Mouse (Mus musculus) left cerebral cortex, postnatal 25 days (tissue): ENCODE measurements around the gene Rasgef1b. TPM values are rescaled to one million over a fixed set of nuclear protein-coding genes. Genes with fewer than 3 reads are reported as not detected.
"Not testable (repeated sequence)": the region's sequence is repeated elsewhere in the genome, so short reads cannot be mapped to it uniquely, and the experiment has no call there.

Source experiments
- DNase-seq, 2 experiments: peaks; one replicate each; pipeline ENCODE4 v3.0.0; 2022; ENCODE audit warnings: low spot score in 2 of 2, mixed read lengths in 1 of 2
- intact Hi-C: fragments of 180-260 bp; cut with DNase I; formaldehyde crosslinking; loops from one replicate; pipeline ENCODE4 v1.15.1; 2025
- total RNA-seq, 2 experiments: library from RNA; stranded (reverse); gene quantifications; 2 replicates each; pipeline ENCODE4 v1.2.3; 2021

The Rasgef1b gene
- total RNA-seq, 2 experiments from 2014 or later = 73.1 to 92.6 TPM

GRCm38 (mm10) chr5:99223869-99224498 is 504.9 kb downstream of the Rasgef1b start:
- intact Hi-C loops = loop anchor here (10.0 kb wide), 1 partner anchor 751 kb away; the partner anchor contains the start of genes 4930524J08Rik and Hnrnpd
- DNase-seq = no peak

GRCm38 (mm10) chr5:99218385-99218784 is 510.5 kb downstream of the Rasgef1b start:
- peak; percentile 38 to 75 for DNase-seq
- intact Hi-C loops = no loop called here

GRCm38 (mm10) chr5:99216588-99217152 is 512.2 kb downstream of the Rasgef1b start:
- intact Hi-C loops = not testable (repeated sequence)

GRCm38 (mm10) chr5:99215207-99216157 is 513.4 kb downstream of the Rasgef1b start:
- DNase-seq = no peak
- intact Hi-C loops = no loop called here

More at GRCm38 (mm10) chr5:99216588-99217152, 512.2 kb downstream of the Rasgef1b start:
- DNase-seq = not testable (repeated sequence)

DNA sequence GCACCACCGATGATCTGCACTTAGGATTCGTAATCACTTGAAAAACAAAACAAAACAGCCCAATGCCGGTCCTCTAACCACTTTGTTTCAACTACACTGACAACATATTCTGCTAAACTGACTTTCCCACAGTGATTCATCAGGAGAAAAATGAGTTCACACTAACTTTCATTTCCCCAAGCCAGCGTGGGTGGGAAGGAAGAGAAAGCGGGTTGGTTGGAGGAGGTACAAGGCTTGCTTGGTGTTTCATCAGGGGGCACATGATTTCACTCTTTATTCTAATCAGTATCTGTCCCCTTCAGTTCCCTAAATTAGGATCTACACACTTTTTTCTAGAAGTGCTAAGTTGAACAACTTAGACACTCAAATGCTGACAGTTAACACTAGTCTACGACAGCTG is 514.5 kb downstream of the Rasgef1b start:
- intact Hi-C loops = no loop called here
- DNase-seq = peak; percentile 50 to 84

- peak in 1 of 2 experiments; percentile 29 for DNase-seq
- intact Hi-C loops = no loop called here
Observed at GRCm38 (mm10) chr5:99213211-99213610, 515.7 kb downstream of the Rasgef1b start.

DNA sequence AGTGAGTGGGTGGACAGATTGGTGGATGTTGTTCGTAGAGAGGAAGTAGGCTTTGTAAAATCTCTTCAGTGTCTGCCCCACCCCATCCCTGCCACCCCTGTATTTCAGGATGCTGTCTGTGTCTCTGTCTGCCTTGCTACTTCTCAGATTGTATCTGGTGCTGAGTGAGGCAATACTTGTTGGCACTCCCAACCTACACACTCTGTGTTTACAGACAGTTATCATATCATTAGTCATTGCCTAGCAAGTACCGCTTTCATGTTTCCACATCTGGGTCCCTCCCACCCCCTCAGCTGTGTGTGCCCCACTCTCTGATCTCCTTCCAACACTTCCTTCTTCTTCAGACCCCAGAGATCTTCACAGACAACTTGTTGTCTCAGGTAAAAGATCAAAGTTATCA is 525.4 kb downstream of the Rasgef1b start:
- intact Hi-C loops = loop anchor here (2.0 to 10.0 kb wide), 3 partner anchors 375 to 831 kb away; partner anchors contain the start of genes Enoph1 and Hnrnpdl
- no peak for DNase-seq

DNA sequence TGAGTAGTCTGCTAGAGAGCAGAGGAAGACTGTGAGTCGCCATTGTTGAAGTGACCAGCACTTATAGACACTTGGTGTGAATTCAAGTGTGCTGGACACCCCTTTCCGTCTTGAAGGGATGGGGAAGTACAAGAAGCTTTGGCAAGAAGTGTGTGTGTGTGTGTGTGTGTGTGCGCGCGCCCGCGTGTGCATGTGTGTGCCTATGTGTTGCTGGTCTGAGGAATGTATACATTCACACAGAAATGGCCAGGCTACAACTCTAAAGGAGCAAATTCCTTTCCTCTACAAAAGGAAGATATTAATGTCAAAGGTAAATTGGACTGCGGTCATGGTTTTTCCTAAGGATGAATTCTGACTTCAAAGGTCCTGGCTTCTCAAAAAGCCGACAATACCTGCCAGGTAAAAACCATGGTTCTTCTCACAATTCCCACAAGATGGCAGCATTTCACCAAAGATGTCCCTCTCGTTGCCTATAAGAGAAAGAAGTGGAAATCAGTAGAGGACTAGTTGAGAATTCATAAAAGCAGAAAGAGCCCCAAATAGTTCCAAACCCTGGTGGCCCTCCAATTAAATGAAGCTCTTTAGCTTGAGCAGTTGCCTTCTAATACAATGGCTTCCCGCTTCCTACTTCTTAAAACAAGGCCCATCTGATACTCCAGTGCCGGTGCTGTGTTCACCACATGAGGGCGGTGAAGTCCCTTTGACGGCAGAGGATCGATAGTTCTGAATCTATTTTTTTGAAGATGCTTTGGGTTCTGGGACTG is 526.6 kb downstream of the Rasgef1b start:
- intact Hi-C loops = loop anchor here (1.0 to 10.0 kb wide), 4 partner anchors 377 to 833 kb away; partner anchors contain the start of genes Enoph1 and Hnrnpdl
- peak; percentile 67 to 78 for DNase-seq

- no peak for DNase-seq
Observed at GRCm38 (mm10) chr5:99195436-99195835, 533.4 kb downstream of the Rasgef1b start.

DNA sequence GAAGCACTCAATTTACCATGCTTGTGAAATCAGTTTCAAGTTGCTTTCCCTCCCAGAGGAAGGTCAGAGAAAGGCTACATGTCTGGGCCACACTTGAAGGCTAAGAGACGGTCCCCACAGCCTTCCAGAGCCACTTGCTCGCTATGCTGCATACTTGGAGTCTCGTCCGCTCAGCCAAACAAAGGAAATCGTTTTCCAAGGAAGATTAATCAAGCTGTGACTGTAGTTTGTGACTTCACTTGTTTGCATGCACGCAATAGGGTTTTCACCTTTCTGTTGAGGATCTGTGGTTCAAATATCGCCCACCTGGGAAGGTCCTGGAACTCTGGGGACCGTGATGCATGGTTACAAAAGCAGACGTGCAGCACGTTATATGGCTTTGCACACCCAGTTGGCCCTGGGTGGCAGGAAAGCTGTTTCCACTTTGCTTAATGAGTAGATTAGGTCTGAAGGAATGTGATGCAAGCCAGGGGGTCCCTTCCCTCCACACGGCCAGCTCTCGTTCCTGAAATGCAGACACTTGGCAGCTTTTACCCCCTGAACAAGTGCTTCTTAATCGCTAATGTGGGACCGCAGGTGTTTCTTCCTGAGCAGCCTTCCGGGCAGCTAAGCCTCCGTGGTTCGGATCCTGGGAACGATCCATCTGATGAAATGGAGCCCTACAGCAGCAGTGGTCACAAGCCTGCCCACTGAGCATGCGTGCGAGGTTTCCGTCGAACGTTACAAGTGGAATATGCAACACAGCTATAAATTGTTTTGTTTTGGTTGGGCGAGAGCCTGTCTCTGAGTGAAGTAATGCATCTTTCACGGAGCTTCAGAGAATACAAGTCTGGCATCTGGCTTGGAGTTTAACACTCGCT is 537.7 kb downstream of the Rasgef1b start:
- no peak for DNase-seq
- intact Hi-C loops = no loop called here

More at GRCm38 (mm10) chr5:99195436-99195835, 533.4 kb downstream of the Rasgef1b start:
- intact Hi-C loops = no loop called here

DNA sequence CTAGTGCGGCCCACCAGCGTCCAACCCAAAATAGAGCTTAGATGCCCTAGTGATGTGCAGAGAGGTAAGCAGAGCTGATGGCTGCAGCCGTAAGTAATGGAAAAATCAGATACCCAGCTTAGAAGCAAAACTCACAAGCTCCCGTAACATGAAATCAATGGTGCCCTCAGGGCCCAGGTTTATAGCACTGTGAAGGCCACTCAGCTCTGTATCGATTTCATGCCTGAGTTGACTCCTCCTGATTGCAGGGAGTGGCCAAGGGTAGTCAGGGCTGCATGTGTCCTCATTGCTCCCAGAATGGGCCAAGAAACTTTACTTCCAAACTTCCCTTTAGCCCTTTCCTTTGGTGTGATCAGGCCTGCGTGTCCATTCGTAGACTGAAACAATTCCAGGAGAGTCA is 545.2 kb downstream of the Rasgef1b start:
- intact Hi-C loops = no loop called here

GRCm38 (mm10) chr5:99174608-99175385 is 554.1 kb downstream of the Rasgef1b start:
- DNase-seq = no peak
- intact Hi-C loops = no loop called here

More for the DNA sequence above, 545.2 kb downstream of the Rasgef1b start:
- DNase-seq = no peak

- intact Hi-C loops = no loop called here
- DNase-seq = no peak
Observed at GRCm38 (mm10) chr5:99169836-99170235, 559.0 kb downstream of the Rasgef1b start.

DNA sequence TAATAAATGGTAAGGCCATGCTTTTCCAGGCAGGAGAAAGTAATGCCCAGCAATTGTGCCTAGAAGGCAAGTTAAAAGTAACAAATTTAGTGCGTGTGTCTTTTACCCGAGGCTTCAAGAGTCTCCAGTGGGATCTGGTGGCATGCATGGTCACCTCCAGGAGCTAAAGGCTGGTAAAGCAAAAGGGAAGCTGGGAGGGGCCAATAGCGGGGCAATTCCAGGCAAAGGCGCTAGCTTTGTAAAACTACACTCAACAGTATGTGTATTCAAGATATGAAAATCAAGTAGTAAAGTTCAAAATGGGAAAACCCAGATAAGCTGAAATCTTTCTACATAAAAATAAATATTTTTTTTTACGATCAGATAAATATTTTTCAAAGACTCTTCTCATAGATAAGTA is 561.1 kb downstream of the Rasgef1b start:
- intact Hi-C loops = no loop called here
- no peak for DNase-seq
